Mouse (Mus musculus) heart, adult 2 months (tissue): Measurements from ENCODE around the gene Nbeal2. TPM values are rescaled to one million over a fixed set of nuclear protein-coding genes. Genes with fewer than 3 reads are reported as not detected.

Source experiments
- DNase-seq, 2 experiments: peaks; one replicate each; pipeline ENCODE4 v3.0.0; 2021
- H3K27ac ChIP-seq: fragments of 200-600 bp; 2 replicates; pipeline ENCODE4 v1.8.1; 2022
- H3K27me3 ChIP-seq: fragments of 200-500 bp; 2 replicates; pipeline ENCODE4 v1.6.1; 2012; ENCODE audit warnings: mild to moderate bottlenecking, low read length, inconsistent platforms, mixed read lengths; ENCODE audit not compliant: control insufficient read depth, insufficient read depth
- H3K36me3 ChIP-seq: fragments of 200-500 bp; 2 replicates; pipeline ENCODE4 v1.6.1; 2012; ENCODE audit warnings: low read length, inconsistent platforms; ENCODE audit not compliant: control insufficient read depth, insufficient read depth
- H3K4me1 ChIP-seq: fragments of 200-500 bp; 2 replicates; pipeline ENCODE4 v1.6.1; 2011; ENCODE audit warnings: low read length; ENCODE audit not compliant: control insufficient read depth, insufficient read depth
- H3K4me3 ChIP-seq: fragments of 200-600 bp; 2 replicates; pipeline ENCODE4 v1.8.1; 2022
- H3K79me2 ChIP-seq: fragments of 200-500 bp; replicated peaks from 2 replicates; pipeline ENCODE4 v1.6.1; 2012; ENCODE audit warnings: mild to moderate bottlenecking, inconsistent platforms, low read length, moderate library complexity, mixed read lengths; ENCODE audit not compliant: control insufficient read depth, insufficient read depth
- H3K9ac ChIP-seq: fragments of 200-500 bp; 2 replicates; pipeline ENCODE4 v1.6.1; 2012; ENCODE audit warnings: low read depth, mild to moderate bottlenecking, control low read depth, inconsistent platforms, low read length, mixed read lengths
- CTCF ChIP-seq: fragments of 200-600 bp; IDR thresholded peaks from 2 replicates; pipeline ENCODE4 v1.8.1; 2022; ENCODE audit warnings: antibody characterized with exemption, mild to moderate bottlenecking, moderate library complexity
- EP300 ChIP-seq: fragments of 200-500 bp; IDR thresholded peaks from 2 replicates; pipeline ENCODE4 v1.6.1; 2011; ENCODE audit warnings: low read depth, low read length, control low read depth; ENCODE audit not compliant: insufficient read depth
- POLR2A ChIP-seq: fragments of 200-500 bp; IDR thresholded peaks from 2 replicates; pipeline ENCODE4 v1.6.1; 2011; ENCODE audit warnings: mild to moderate bottlenecking, low read depth, low read length, control low read depth; ENCODE audit not compliant: insufficient read depth
- WGBS: fragments of 180-500 bp; shearing (Covaris S2); methylation state at CpG from one replicate; pipeline ENCODE4 v1.1.7; 2018; 5-methylcytosine and 5-hydroxymethylcytosine counted together
- intact Hi-C: fragments of 180-260 bp; cut with DNase I; formaldehyde crosslinking; loops from one replicate; pipeline ENCODE4 v1.15.1; 2025
- polyA plus RNA-seq: library from polyadenylated mRNA; depleted of rRNA; stranded (reverse); fragments of >200 nt; gene quantifications from 2 replicates; pipeline ENCODE4 v1.2.3, GENCODE M21; 2012
- total RNA-seq, 2 experiments: library from RNA; stranded (reverse); gene quantifications; 2 replicates each; pipeline ENCODE4 v1.2.3; 2021

The Nbeal2 gene
- total and polyA plus RNA-seq, 3 experiments: 7.6 to 18.4 (median 8.5) TPM

DNA sequence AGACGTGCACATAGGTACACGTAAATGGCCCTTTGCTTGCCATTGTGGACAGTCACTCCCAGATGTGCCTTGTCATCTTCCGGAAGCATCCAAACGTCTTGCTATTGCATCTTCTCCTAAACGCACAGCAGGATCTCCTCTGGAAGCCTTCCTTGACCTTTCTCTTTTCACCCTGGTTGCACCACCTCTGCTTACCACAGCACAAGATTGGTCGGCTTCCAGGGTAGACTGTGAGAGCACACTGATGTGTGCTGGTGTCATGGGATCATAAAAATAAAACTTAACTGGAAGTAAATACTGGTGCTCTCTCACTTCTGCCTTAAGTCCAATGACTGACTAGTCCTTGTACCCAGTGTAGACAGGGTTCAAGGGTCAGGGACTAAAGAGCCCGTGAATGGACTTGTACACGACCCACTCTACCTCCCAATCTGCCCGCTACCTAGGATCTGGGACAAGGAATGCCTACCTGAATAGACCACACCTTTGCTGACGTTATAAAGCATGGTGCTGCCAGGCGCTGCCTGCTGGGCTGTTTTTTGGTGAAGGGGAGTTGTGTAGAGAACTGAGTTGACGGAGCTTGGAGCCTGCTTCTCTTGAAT lies 31.2 kb downstream of the Nbeal2 start:
- H3K9ac ChIP-seq: no peak overlapping the region
- 85% methylated on average over 12 of the region's 12 CpGs for WGBS
- no peaks in the 10 kb centered on the region for H3K79me2 ChIP-seq
- H3K27ac ChIP-seq: no peak overlapping the region
- H3K4me3 ChIP-seq: no peak overlapping the region
- no peaks in the 10 kb centered on the region for H3K27me3 ChIP-seq
- H3K36me3 ChIP-seq: no peaks in the 10 kb centered on the region
- DNase-seq: no peak
- H3K4me1 ChIP-seq: peaks cover 2% of the 10 kb centered on the region
- TF ChIP-seq EP300: no peak
- TF ChIP-seq POLR2A: no peak
- no peak for TF ChIP-seq CTCF
- intact Hi-C loops: loop anchor here (5.0 to 10.0 kb wide), 2 partner anchors 148 to 210 kb away; partner anchors contain the start of genes Kif9 and Klhl18

DNA sequence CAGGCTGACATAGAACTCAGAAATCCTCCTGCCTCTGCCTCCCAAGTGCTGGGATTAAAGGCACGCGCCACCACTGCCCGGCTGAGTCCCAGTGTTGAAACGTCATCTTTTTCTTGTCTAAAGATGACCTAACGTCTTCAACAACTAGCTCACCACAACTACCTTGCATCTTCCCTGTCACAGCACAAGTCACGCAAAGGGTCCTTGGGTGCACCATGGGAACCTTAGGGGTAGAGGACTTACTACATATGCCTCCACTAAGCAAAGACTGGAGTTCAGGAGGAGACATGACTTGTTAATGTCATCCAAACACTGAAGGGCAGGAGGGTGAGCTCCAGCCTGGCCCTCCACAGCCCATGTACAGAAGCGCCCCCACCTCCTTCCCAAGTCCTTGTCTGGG lies 33.3 kb downstream of the Nbeal2 start:
- 94% methylated on average over 7 of the region's 7 CpGs for WGBS
- no peak overlapping the region for H3K27ac ChIP-seq
- no peak for DNase-seq
- no peaks in the 10 kb centered on the region for H3K27me3 ChIP-seq
- H3K9ac ChIP-seq: no peak overlapping the region
- no peak overlapping the region for H3K4me3 ChIP-seq
- TF ChIP-seq POLR2A (no peak), EP300 (no peak), CTCF (no peak)
- no peaks in the 10 kb centered on the region for H3K36me3 ChIP-seq
- peaks cover 4% of the 10 kb centered on the region for H3K4me1 ChIP-seq
- H3K79me2 ChIP-seq: no peaks in the 10 kb centered on the region
- intact Hi-C loops: loop anchor here (5.0 to 10.0 kb wide), 2 partner anchors 146 to 208 kb away; partner anchors contain the start of genes Kif9 and Klhl18

DNA sequence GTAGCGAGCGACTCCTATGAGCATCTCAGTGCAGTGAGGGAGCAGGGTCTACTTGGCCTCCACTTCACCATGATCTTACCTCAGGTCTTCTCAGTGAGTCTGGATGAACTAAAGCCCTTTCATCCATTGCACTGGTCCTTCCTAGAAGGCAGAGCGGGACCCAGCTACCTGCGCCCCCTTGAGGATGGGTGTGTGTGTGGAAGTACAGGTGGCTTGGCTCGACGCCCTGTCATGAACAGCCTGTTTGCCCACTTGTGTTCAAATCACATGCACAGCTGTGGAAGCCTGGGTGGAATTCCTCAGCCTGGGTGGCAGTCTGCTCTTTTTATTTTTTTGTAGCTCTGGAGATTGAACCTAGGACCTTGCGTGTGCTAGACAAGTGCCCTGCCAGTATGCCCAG lies 33.8 kb downstream of the Nbeal2 start:
- no peak overlapping the region for H3K9ac ChIP-seq
- DNase-seq: no peak
- H3K27ac ChIP-seq: no peak overlapping the region
- no peaks in the 10 kb centered on the region for H3K36me3 ChIP-seq
- no peak for TF ChIP-seq EP300
- peaks cover 3% of the 10 kb centered on the region for H3K4me1 ChIP-seq
- H3K4me3 ChIP-seq: no peak overlapping the region
- no peaks in the 10 kb centered on the region for H3K27me3 ChIP-seq
- H3K79me2 ChIP-seq: no peaks in the 10 kb centered on the region
- intact Hi-C loops: loop anchor here (5.0 to 10.0 kb wide), 2 partner anchors 145 to 208 kb away; partner anchors contain the start of genes Kif9 and Klhl18
- 87% methylated on average over 7 of the region's 7 CpGs for WGBS

GRCm38 (mm10) chr9:110617081-110617480 lies 36.9 kb downstream of the Nbeal2 start:
- TF ChIP-seq CTCF (no peak), POLR2A (no peak), EP300 (no peak)

DNA sequence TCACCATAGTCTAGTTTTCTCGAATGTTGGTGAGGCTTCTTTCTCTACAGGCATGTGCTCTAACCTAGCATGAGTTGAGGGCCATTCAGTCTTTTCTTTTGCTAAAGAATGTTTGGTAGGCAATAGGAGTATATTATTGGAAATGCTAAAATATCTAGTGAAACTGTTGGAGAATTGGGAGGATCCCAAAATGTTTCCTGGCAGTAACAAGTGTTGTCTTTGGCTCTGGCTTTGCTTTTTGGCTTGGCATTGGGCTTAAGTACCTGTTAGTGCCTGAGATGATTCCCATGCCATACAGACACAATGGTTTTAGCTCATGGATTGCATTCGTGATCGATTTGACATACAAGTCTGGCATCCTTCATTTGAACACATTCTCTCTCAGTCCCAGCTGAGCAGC lies 42.5 kb downstream of the Nbeal2 start:
- intact Hi-C loops: no loop called here
- WGBS: 63% methylated on average over 3 of the region's 3 CpGs
- Histone ChIP-seq H3K4me3 (no peak overlapping the region), H3K36me3 (peaks cover 8% of the 10 kb centered on the region; the same call in 1 of the 2 replicates), H3K4me1 (peaks cover 1% of the 10 kb centered on the region), H3K9ac (no peak overlapping the region), H3K27ac (no peak overlapping the region), H3K79me2 (no peaks in the 10 kb centered on the region), H3K27me3 (no peaks in the 10 kb centered on the region)
- no peak for DNase-seq
- TF ChIP-seq POLR2A: no peak
- no peak for TF ChIP-seq CTCF
- TF ChIP-seq EP300: no peak

More at GRCm38 (mm10) chr9:110617081-110617480, 36.9 kb downstream of the Nbeal2 start:
- H3K9ac ChIP-seq: no peak overlapping the region
- H3K4me1 ChIP-seq: peaks cover 2% of the 10 kb centered on the region
- H3K79me2 ChIP-seq: no peaks in the 10 kb centered on the region
- peak in 1 of 2 experiments; percentile 53 for DNase-seq
- intact Hi-C loops: no loop called here
- no peak overlapping the region; the same call in 1 of the 2 replicates for H3K27ac ChIP-seq
- no peak overlapping the region for H3K4me3 ChIP-seq
- WGBS: 55% methylated on average over 3 of the region's 3 CpGs
- H3K27me3 ChIP-seq: no peaks in the 10 kb centered on the region
- H3K36me3 ChIP-seq: no peaks in the 10 kb centered on the region; the same call in 1 of the 2 replicates

DNA sequence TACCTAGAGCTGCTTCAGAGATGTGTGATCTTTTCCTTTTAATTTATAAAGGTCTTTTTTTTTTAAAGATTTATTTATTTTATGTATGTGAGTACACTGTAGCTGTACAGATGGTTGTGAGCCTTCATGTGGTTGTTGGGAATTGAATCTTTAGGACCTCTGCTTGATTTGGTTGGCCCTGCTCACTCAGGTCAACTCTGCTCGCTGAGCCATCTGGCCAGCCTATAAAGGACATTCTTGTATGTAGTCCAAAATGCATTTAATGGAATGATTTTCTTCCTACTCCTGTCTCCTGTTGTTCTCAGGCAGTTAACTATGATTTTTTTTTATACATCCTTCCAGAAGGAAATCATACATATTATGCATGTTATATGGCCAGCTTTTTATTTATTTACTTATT lies 70.4 kb downstream of the Nbeal2 start:
- TF ChIP-seq EP300: no peak
- no peak for TF ChIP-seq POLR2A
- TF ChIP-seq CTCF: no peak
- H3K4me1 ChIP-seq: peaks cover 2% of the 10 kb centered on the region; the same call in 1 of the 2 replicates
- DNase-seq: no peak
- no peak overlapping the region for H3K4me3 ChIP-seq
- H3K79me2 ChIP-seq: peaks cover 2% of the 10 kb centered on the region; the same call in 1 of the 2 replicates
- no peak overlapping the region for H3K9ac ChIP-seq
- 50% methylated on average over 1 of the region's 1 CpGs for WGBS
- H3K27me3 ChIP-seq: no peaks in the 10 kb centered on the region
- H3K36me3 ChIP-seq: peaks cover 3% of the 10 kb centered on the region
- intact Hi-C loops: no loop called here
- no peak overlapping the region for H3K27ac ChIP-seq
